Mouse (Mus musculus) lung, adult 18-20 months (tissue): Measurements from ENCODE around the gene Prmt7.
A peak's percentile ranks its signal among the peaks of the same experiment; 100 is the strongest.

Experiments used
- DNase-seq, 2 experiments: peaks; one replicate each; pipeline ENCODE4 v3.0.0; 2022; ENCODE audit warnings: mixed read lengths in 2 of 2

The Prmt7 gene

DNA sequence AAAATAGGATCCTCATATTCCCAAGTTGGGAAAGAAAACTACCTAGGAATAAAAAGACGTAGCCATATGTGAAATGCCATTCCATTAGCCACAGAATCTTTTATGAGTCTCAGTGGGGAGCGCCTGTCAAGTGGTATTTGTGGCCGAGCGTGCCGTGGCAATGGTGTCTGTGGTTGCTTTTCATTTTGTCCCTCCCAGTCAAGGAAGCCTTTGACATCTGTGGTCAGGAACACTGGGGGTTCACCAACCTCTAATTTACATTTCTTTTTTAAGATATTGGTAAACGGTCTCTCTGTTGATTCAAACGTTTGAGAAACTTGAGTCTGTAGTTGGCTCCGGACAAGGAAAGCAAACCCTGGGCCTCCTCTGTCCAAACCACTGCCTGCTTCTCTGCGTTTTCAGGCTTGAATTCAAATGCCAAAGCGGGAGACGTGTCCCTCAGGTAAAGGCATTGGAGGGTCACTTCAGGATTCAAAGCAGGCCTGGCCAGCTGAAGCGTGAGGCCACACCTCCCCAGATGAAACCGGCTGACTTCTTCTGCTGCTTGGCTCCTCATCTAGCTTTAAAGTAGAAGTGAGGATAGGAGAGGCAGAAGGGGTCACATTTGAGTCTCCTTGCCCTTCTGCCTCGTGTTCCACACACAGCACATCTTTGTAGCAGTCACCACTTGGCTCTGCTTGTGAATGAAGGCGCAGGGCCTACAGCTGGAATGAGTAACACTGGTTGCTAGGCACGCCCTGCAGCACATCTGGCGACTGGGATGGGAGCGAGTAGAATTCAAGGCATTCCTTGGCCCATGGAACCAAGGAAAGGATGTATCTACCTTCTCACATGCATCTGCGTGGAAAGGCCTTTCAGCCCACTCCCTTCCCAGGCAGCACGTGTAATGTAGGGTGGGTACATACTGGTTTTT is 82.0 kb downstream of the Prmt7 start:
- DNase-seq: peak in 1 of 2 experiments; percentile 4

GRCm38 (mm10) chr8:106298261-106298660 is 87.5 kb downstream of the Prmt7 start:
- DNase-seq: peak; percentile 14 to 31

- DNase-seq: no peak
Observed at GRCm38 (mm10) chr8:106298846-106299245, 88.1 kb downstream of the Prmt7 start.

GRCm38 (mm10) chr8:106299686-106300085 is 89.0 kb downstream of the Prmt7 start:
- no peak for DNase-seq

DNA sequence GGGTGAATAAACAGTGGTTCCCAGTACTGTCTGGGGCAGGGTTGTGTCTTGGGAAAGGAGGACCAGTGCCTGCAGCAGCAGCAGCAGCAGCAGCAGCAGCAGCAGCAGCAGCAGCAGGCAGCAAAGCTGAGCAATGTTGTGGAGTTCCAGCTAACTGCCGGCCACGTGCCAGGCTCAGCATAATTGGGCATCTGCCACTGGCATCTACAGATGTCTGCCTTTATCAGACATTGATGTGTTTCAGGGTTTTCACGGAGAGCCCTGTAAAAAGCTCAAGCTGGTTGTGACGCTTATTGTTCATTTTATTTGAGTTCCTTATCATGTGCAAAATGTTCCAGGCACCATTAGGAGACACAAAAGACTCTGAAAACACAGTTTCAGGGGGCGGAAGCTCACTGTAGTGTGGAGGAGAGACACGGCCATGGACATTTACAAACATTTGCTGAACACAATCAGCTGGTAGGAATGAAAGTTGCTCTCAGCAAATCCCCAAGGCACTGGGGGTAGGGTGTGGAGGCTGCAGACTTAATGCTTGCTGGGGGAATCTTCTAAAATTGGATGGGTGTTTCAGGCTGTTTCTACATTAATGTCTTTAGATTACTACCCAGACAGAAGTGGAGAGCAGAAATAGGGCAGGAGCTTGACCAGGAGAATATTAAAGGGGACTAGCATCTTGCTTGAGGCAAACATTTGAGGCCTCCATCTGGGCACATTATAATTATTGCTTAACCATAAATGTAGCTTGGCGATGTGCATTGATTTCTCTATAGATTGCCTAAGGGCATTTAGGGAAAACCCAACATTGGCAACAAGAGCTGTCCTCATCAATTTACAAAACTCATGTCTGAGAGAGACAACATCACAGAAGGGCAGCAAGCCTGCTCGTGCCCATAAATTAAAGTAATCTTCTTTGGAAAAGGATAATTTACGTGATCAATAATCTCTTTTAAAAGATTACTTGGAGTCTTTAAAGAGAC is 90.3 kb downstream of the Prmt7 start:
- DNase-seq: no peak
